Mouse (Mus musculus) kidney, embryonic 16.5 days (tissue): Measurements from ENCODE around the gene Cntn5. TPM values are rescaled to one million over a fixed set of nuclear protein-coding genes. Genes with fewer than 3 reads are reported as not detected.

Experiments
- ATAC-seq: fragments of 200-750 bp; cut with Nextera tagmentation; 2 replicates; pipeline ENCODE4 v1.8.0; 2017; ENCODE audit warnings: moderate TSS enrichment; ENCODE audit not compliant: low FRiP score, low TSS enrichment
- H3K27ac ChIP-seq: fragments of 300-500 bp; sonication (generic); 2 replicates; pipeline ENCODE4 v1.5.1; 2014; ENCODE audit warnings: low read length
- H3K27me3 ChIP-seq: fragments of 300-500 bp; sonication (generic); 2 replicates; pipeline ENCODE4 v1.6.1; 2014; ENCODE audit warnings: low read length, control low read depth, mixed read lengths; ENCODE audit not compliant: insufficient read depth
- H3K36me3 ChIP-seq: fragments of 300-500 bp; sonication (generic); 2 replicates; pipeline ENCODE4 v1.6.1; 2014; ENCODE audit warnings: low read length, control low read depth, mixed read lengths; ENCODE audit not compliant: insufficient read depth
- H3K4me1 ChIP-seq: fragments of 300-500 bp; sonication (generic); 2 replicates; pipeline ENCODE4 v1.6.1; 2014; ENCODE audit warnings: low read length, control low read depth, mixed read lengths; ENCODE audit not compliant: insufficient read depth
- H3K4me2 ChIP-seq: fragments of 300-500 bp; sonication (generic); replicated peaks from 2 replicates; pipeline ENCODE4 v1.6.1; 2014; ENCODE audit warnings: low read depth, low read length
- H3K4me3 ChIP-seq: fragments of 300-500 bp; sonication (generic); 2 replicates; pipeline ENCODE4 v1.5.1; 2014; ENCODE audit warnings: mild to moderate bottlenecking, low read length
- H3K9ac ChIP-seq: fragments of 300-500 bp; sonication (generic); replicated peaks from 2 replicates; pipeline ENCODE4 v1.6.1; 2014; ENCODE audit warnings: low read length
- H3K9me3 ChIP-seq: fragments of 300-500 bp; sonication (generic); 2 replicates; pipeline ENCODE4 v1.6.1; 2016; ENCODE audit warnings: low read length, control low read depth
- WGBS: fragments of 180-500 bp; shearing (Covaris S2); extraction: QIAGEN DNeasy Blood & Tissue Kit; methylation state at CpG from one replicate; pipeline ENCODE4 v1.1.7; 2014; 5-methylcytosine and 5-hydroxymethylcytosine counted together
- polyA plus RNA-seq: library from polyadenylated mRNA; unstranded; fragments of >200 nt; fragmentation: Nextera tagmentation; extraction: Ambion mirVana; gene quantifications from 2 replicates; pipeline ENCODE4 v1.2.1, GENCODE M21; 2015

The Cntn5 gene
- polyA plus RNA-seq, 1 experiment from 2014 or later: 0.31 TPM

GRCm38 (mm10) chr9:9937444-9938436 lies 966.8 kb downstream of the Cntn5 start:
- Histone ChIP-seq H3K27ac (no peak overlapping the region), H3K4me3 (no peak overlapping the region), H3K27me3 (no peaks in the 10 kb centered on the region), H3K4me2 (no peak overlapping the region), H3K4me1 (no peaks in the 10 kb centered on the region), H3K36me3 (no peaks in the 10 kb centered on the region), H3K9ac (no peak overlapping the region), H3K9me3 (no peaks in the 10 kb centered on the region)
- WGBS: 80% methylated on average over 1 of the region's 1 CpGs
- ATAC-seq: no peak

GRCm38 (mm10) chr9:9920580-9920979 lies 984.0 kb downstream of the Cntn5 start:
- Histone ChIP-seq H3K4me3 (no peak overlapping the region), H3K4me2 (no peak overlapping the region), H3K36me3 (no peaks in the 10 kb centered on the region), H3K9me3 (peaks cover 9% of the 10 kb centered on the region), H3K27ac (no peak overlapping the region), H3K9ac (no peak overlapping the region), H3K4me1 (no peaks in the 10 kb centered on the region), H3K27me3 (no peaks in the 10 kb centered on the region)
- ATAC-seq: no peak
- 91% methylated on average over 3 of the region's 3 CpGs for WGBS

- Histone ChIP-seq H3K4me3 (no peak overlapping the region), H3K4me1 (no peaks in the 10 kb centered on the region), H3K27ac (no peak overlapping the region), H3K36me3 (no peaks in the 10 kb centered on the region), H3K9ac (no peak overlapping the region), H3K9me3 (no peaks in the 10 kb centered on the region), H3K27me3 (no peaks in the 10 kb centered on the region), H3K4me2 (no peak overlapping the region)
- no peak for ATAC-seq
- WGBS: 63% methylated on average over 5 of the region's 5 CpGs
Observed at GRCm38 (mm10) chr9:9899070-9899469, 1005.5 kb downstream of the Cntn5 start.

- no peak overlapping the region for H3K4me3 ChIP-seq
- no peak overlapping the region for H3K27ac ChIP-seq
- H3K4me2 ChIP-seq: no peak overlapping the region
- WGBS: 68% methylated on average over 6 of the region's 6 CpGs
- 0 out of 2 replicates have a peak, but pooled peaks cover 4% of the 10 kb centered on the region for H3K4me1 ChIP-seq
- H3K36me3 ChIP-seq: no peaks in the 10 kb centered on the region
- no peaks in the 10 kb centered on the region for H3K27me3 ChIP-seq
- no peak for ATAC-seq
- H3K9ac ChIP-seq: no peak overlapping the region
- H3K9me3 ChIP-seq: no peaks in the 10 kb centered on the region
Observed at GRCm38 (mm10) chr9:9886210-9886609, 1018.4 kb downstream of the Cntn5 start.

- Histone ChIP-seq H3K27me3 (no peaks in the 10 kb centered on the region), H3K9me3 (no peaks in the 10 kb centered on the region), H3K4me1 (0 out of 2 replicates have a peak, but pooled peaks cover 4% of the 10 kb centered on the region), H3K4me2 (no peak overlapping the region), H3K9ac (no peak overlapping the region), H3K36me3 (no peaks in the 10 kb centered on the region), H3K4me3 (no peak overlapping the region), H3K27ac (no peak overlapping the region)
- ATAC-seq: peak; percentile 92
- WGBS: 26% methylated on average over 8 of the region's 8 CpGs
Observed at GRCm38 (mm10) chr9:9882779-9883383, 1021.7 kb downstream of the Cntn5 start.

- Histone ChIP-seq H3K9ac (no peak overlapping the region), H3K27ac (no peak overlapping the region), H3K4me3 (no peak overlapping the region), H3K27me3 (no peaks in the 10 kb centered on the region), H3K9me3 (no peaks in the 10 kb centered on the region), H3K36me3 (no peaks in the 10 kb centered on the region), H3K4me1 (no peaks in the 10 kb centered on the region), H3K4me2 (no peak overlapping the region)
- WGBS: 48% methylated on average over 7 of the region's 7 CpGs
- ATAC-seq: no peak
Observed at GRCm38 (mm10) chr9:9872112-9873035, 1032.2 kb downstream of the Cntn5 start.

GRCm38 (mm10) chr9:9860631-9861030 lies 1043.9 kb downstream of the Cntn5 start:
- Histone ChIP-seq H3K9ac (no peak overlapping the region), H3K4me1 (no peaks in the 10 kb centered on the region), H3K36me3 (no peaks in the 10 kb centered on the region), H3K27ac (no peak overlapping the region), H3K4me3 (no peak overlapping the region), H3K27me3 (no peaks in the 10 kb centered on the region), H3K4me2 (no peak overlapping the region), H3K9me3 (no peaks in the 10 kb centered on the region)
- no peak for ATAC-seq
- WGBS: 77% methylated on average over 3 of the region's 3 CpGs

- H3K4me2 ChIP-seq: no peak overlapping the region
- no peak overlapping the region for H3K9ac ChIP-seq
- H3K27me3 ChIP-seq: no peaks in the 10 kb centered on the region
- H3K9me3 ChIP-seq: no peaks in the 10 kb centered on the region
- no peaks in the 10 kb centered on the region for H3K36me3 ChIP-seq
- no peak overlapping the region for H3K27ac ChIP-seq
- no peak overlapping the region for H3K4me3 ChIP-seq
- no peaks in the 10 kb centered on the region for H3K4me1 ChIP-seq
- WGBS: 46% methylated on average over 1 of the region's 1 CpGs
- no peak for ATAC-seq
Observed at GRCm38 (mm10) chr9:9859323-9859722, 1045.3 kb downstream of the Cntn5 start.

- Histone ChIP-seq H3K36me3 (no peaks in the 10 kb centered on the region), H3K4me1 (no peaks in the 10 kb centered on the region), H3K9me3 (no peaks in the 10 kb centered on the region), H3K4me2 (no peak overlapping the region), H3K4me3 (no peak overlapping the region), H3K9ac (no peak overlapping the region), H3K27me3 (no peaks in the 10 kb centered on the region), H3K27ac (no peak overlapping the region)
- 81% methylated on average over 1 of the region's 1 CpGs for WGBS
- no peak for ATAC-seq
Observed at GRCm38 (mm10) chr9:9854791-9855190, 1049.8 kb downstream of the Cntn5 start.
